Mouse (Mus musculus) left cerebral cortex, postnatal 4 days (tissue): ENCODE measurements around the gene Def8. TPM values are rescaled to one million over a fixed set of nuclear protein-coding genes. Genes with fewer than 3 reads are reported as not detected.
A peak's percentile ranks its signal among the peaks of the same experiment; 100 is the strongest.
"Not testable (repeated sequence)": the region's sequence is repeated elsewhere in the genome, so short reads cannot be mapped to it uniquely, and the experiment has no call there.

ENCODE experiments used
- DNase-seq: peaks from one replicate; pipeline ENCODE4 v3.0.0-alpha.2; 2022
- intact Hi-C: fragments of 180-260 bp; cut with DNase I; formaldehyde crosslinking; loops from one replicate; pipeline ENCODE4 v1.15.1; 2025
- total RNA-seq, 2 experiments: library from RNA; stranded (reverse); gene quantifications; 2 replicates each; pipeline ENCODE4 v1.2.3; 2021

Gene Def8
- total RNA-seq, 2 experiments from 2014 or later: 68.3 to 70.1 TPM

GRCm38 (mm10) chr8:123431616-123432365, 8.5 kb downstream of the Def8 start:
- DNase-seq: no peak
- intact Hi-C loops: no loop called here

GRCm38 (mm10) chr8:123432381-123432780, 9.1 kb downstream of the Def8 start:
- no peak for DNase-seq
- intact Hi-C loops: no loop called here

- intact Hi-C loops: not testable (repeated sequence)
Observed at GRCm38 (mm10) chr8:123433241-123433974, 10.1 kb downstream of the Def8 start.

GRCm38 (mm10) chr8:123441788-123442187, 18.5 kb downstream of the Def8 start:
- intact Hi-C loops: no loop called here
- DNase-seq: no peak

More at GRCm38 (mm10) chr8:123433241-123433974, 10.1 kb downstream of the Def8 start:
- DNase-seq: not testable (repeated sequence)

GRCm38 (mm10) chr8:123442351-123442750, 19.0 kb downstream of the Def8 start:
- intact Hi-C loops: no loop called here
- no peak for DNase-seq

- intact Hi-C loops: no loop called here
- DNase-seq: peak; percentile 96
Observed at GRCm38 (mm10) chr8:123442871-123443575, 19.7 kb downstream of the Def8 start.

GRCm38 (mm10) chr8:123443576-123443921, 20.2 kb downstream of the Def8 start:
- intact Hi-C loops: no loop called here
- DNase-seq: no peak

GRCm38 (mm10) chr8:123444131-123444530, 20.8 kb downstream of the Def8 start:
- intact Hi-C loops: no loop called here
- no peak for DNase-seq

- intact Hi-C loops: no loop called here
- no peak for DNase-seq
Observed at GRCm38 (mm10) chr8:123445981-123446380, 22.7 kb downstream of the Def8 start.

GRCm38 (mm10) chr8:123446799-123447198, 23.5 kb downstream of the Def8 start:
- intact Hi-C loops: no loop called here
- no peak for DNase-seq

GRCm38 (mm10) chr8:123450783-123451182, 27.5 kb downstream of the Def8 start:
- intact Hi-C loops: no loop called here
- DNase-seq: no peak

- intact Hi-C loops, DNase-seq: not testable (repeated sequence)
Observed at GRCm38 (mm10) chr8:123451747-123452146, 28.4 kb downstream of the Def8 start.

GRCm38 (mm10) chr8:123452149-123452548, 28.8 kb downstream of the Def8 start:
- DNase-seq: no peak
- intact Hi-C loops: no loop called here

- no peak for DNase-seq
- intact Hi-C loops: no loop called here
Observed at GRCm38 (mm10) chr8:123453291-123453690, 30.0 kb downstream of the Def8 start.

- no peak for DNase-seq
- intact Hi-C loops: no loop called here
Observed at GRCm38 (mm10) chr8:123453951-123454350, 30.6 kb downstream of the Def8 start.

- intact Hi-C loops: no loop called here
- no peak for DNase-seq
Observed at GRCm38 (mm10) chr8:123454559-123454958, 31.2 kb downstream of the Def8 start.

- intact Hi-C loops: no loop called here
- no peak for DNase-seq
Observed at GRCm38 (mm10) chr8:123463651-123464050, 40.3 kb downstream of the Def8 start.

- intact Hi-C loops: no loop called here
- no peak for DNase-seq
Observed at GRCm38 (mm10) chr8:123467476-123467875, 44.1 kb downstream of the Def8 start.

- intact Hi-C loops, DNase-seq: not testable (repeated sequence)
Observed at GRCm38 (mm10) chr8:123472991-123473390, 49.7 kb downstream of the Def8 start.

GRCm38 (mm10) chr8:123474549-123474948, 51.2 kb downstream of the Def8 start:
- DNase-seq, intact Hi-C loops: not testable (repeated sequence)
